Mouse (Mus musculus) ES-Bruce4 (cell line): ENCODE measurements around the gene Ugcg.

Experiments used
- CTCF ChIP-seq: IDR thresholded peaks from one replicate; pipeline ENCODE4 v1.8.1; 2011; ENCODE audit warnings: low read depth, low read length
- EP300 ChIP-seq: IDR thresholded peaks from 2 replicates; pipeline ENCODE4 v1.6.1; 2011; ENCODE audit warnings: low read depth, low read length; ENCODE audit not compliant: insufficient read depth
- POLR2A ChIP-seq: IDR thresholded peaks from one replicate; pipeline ENCODE4 v1.8.1; 2011; ENCODE audit warnings: low read length; ENCODE audit not compliant: insufficient read depth

- no peak for TF ChIP-seq POLR2A
- no peak for TF ChIP-seq CTCF
- no peak for TF ChIP-seq EP300
Measured at GRCm38 (mm10) chr4:59151953-59152352, 37.1 kb upstream of the Ugcg start.
